Mouse (Mus musculus) CH12.LX (cell line): ENCODE results near the gene Eml1. TPM values are rescaled to one million over a fixed set of nuclear protein-coding genes. Genes with fewer than 3 reads are reported as not detected.

Experiments used
- DNase-seq: peaks from one replicate; pipeline ENCODE4 v3.0.0-alpha.2; 2013; ENCODE audit errors: extremely low read depth
- H3K27ac ChIP-seq: 2 replicates; pipeline ENCODE4 v1.5.1; 2012; ENCODE audit warnings: low read depth, mild to moderate bottlenecking, control low read depth, moderate library complexity; ENCODE audit not compliant: insufficient read depth
- H3K27me3 ChIP-seq: replicated peaks from 2 replicates; pipeline ENCODE3; 2012; ENCODE audit warnings: inconsistent platforms
- H3K36me3 ChIP-seq, 2 experiments: replicated peaks in 1 of 2; 2 replicates each; pipeline versions ENCODE3 to v1.6.1; 2012; ENCODE audit warnings: inconsistent platforms in 1 of 2, low read length in 1 of 2, mild to moderate bottlenecking in 1 of 2, mixed read lengths in 1 of 2, moderate library complexity in 1 of 2; ENCODE audit not compliant: control insufficient read depth in 1 of 2, insufficient read depth in 1 of 2
- H3K4me1 ChIP-seq, 2 experiments: 2 replicates each; pipeline ENCODE4 v1.6.1; 2012; ENCODE audit warnings: inconsistent platforms in 1 of 2, moderate library complexity in 1 of 2; ENCODE audit not compliant: insufficient read depth in 2 of 2, control insufficient read depth in 1 of 2
- H3K4me2 ChIP-seq: 2 replicates; pipeline ENCODE4 v1.6.1; 2012; ENCODE audit warnings: low read depth, mild to moderate bottlenecking, control low read depth; ENCODE audit not compliant: poor library complexity, insufficient read depth, severe bottlenecking
- H3K4me3 ChIP-seq, 3 experiments: fragments of 150-350 bp in 1 of 3; sonication (generic) in 1 of 3; replicated peaks in 1 of 3; 2 replicates each; pipeline versions ENCODE3 to v1.5.1; 2011 to 2012; ENCODE audit warnings: low read depth in 2 of 3, low read length in 2 of 3, mild to moderate bottlenecking in 2 of 3, moderate library complexity in 2 of 3, control low read depth in 1 of 3, improper control_type of control experiment in 1 of 3, inconsistent platforms in 1 of 3, mixed read lengths in 1 of 3; ENCODE audit not compliant: poor library complexity in 1 of 3
- H3K79me2 ChIP-seq: replicated peaks from 2 replicates; pipeline ENCODE4 v1.6.1; 2012; ENCODE audit warnings: mild to moderate bottlenecking, moderate library complexity; ENCODE audit not compliant: control insufficient read depth, poor library complexity, insufficient read depth, severe bottlenecking; ENCODE audit errors: extremely low read depth
- H3K9ac ChIP-seq: 2 replicates; pipeline ENCODE4 v1.6.1; 2012; ENCODE audit warnings: low read depth, mild to moderate bottlenecking, control low read depth, moderate library complexity; ENCODE audit not compliant: insufficient read depth
- H3K9me3 ChIP-seq: replicated peaks from 2 replicates; pipeline ENCODE3; 2012; ENCODE audit warnings: low read length, inconsistent platforms, mixed read lengths
- BHLHE40 ChIP-seq: IDR thresholded peaks from 2 replicates; pipeline ENCODE4 v1.6.1; 2011; ENCODE audit warnings: mild to moderate bottlenecking, low read depth, low read length, improper control_type of control experiment
- CHD2 ChIP-seq: IDR thresholded peaks from 2 replicates; pipeline ENCODE4 v1.6.1; 2011; ENCODE audit warnings: low read length, improper control_type of control experiment
- CTCF ChIP-seq, 2 experiments: IDR thresholded peaks in 1 of 2; conservative IDR thresholded peaks in 1 of 2; 2 replicates each; pipeline ENCODE4 v1.5.1; 2011 to 2012; ENCODE audit warnings: low read depth in 2 of 2, low read length in 2 of 2, improper control_type of control experiment in 1 of 2, inconsistent platforms in 1 of 2, mild to moderate bottlenecking in 1 of 2, moderate library complexity in 1 of 2
- E2F4 ChIP-seq: IDR thresholded peaks from 2 replicates; pipeline ENCODE4 v1.6.1; 2011; ENCODE audit warnings: low read depth, low read length, improper control_type of control experiment; ENCODE audit not compliant: insufficient replicate concordance
- ELF1 ChIP-seq: IDR thresholded peaks from 2 replicates; pipeline ENCODE4 v1.6.1; 2014; ENCODE audit warnings: low read depth, mild to moderate bottlenecking, inconsistent platforms, low read length, improper control_type of control experiment
- JUN ChIP-seq: IDR thresholded peaks from 2 replicates; pipeline ENCODE4 v1.6.1; 2011; ENCODE audit warnings: low read depth, mild to moderate bottlenecking, low read length, improper control_type of control experiment, moderate library complexity; ENCODE audit not compliant: insufficient read depth
- JUND ChIP-seq: conservative IDR thresholded peaks from 2 replicates; pipeline ENCODE4 v1.6.1; 2011; ENCODE audit warnings: low read depth, low read length, improper control_type of control experiment
- KAT2A ChIP-seq: IDR thresholded peaks from 2 replicates; pipeline ENCODE4 v1.6.1; 2012; ENCODE audit warnings: low read length, improper control_type of control experiment, inconsistent platforms; ENCODE audit not compliant: insufficient replicate concordance
- MAX ChIP-seq: IDR thresholded peaks from 2 replicates; pipeline ENCODE4 v1.6.1; 2011; ENCODE audit warnings: low read length, improper control_type of control experiment
- MAZ ChIP-seq: IDR thresholded peaks from 2 replicates; pipeline ENCODE4 v1.6.1; 2012; ENCODE audit warnings: low read depth, mild to moderate bottlenecking, inconsistent platforms, low read length, improper control_type of control experiment, moderate library complexity
- MYC ChIP-seq: IDR thresholded peaks from 2 replicates; pipeline ENCODE4 v1.6.1; 2011; ENCODE audit warnings: low read depth, mild to moderate bottlenecking, improper control_type of control experiment, low read length
- NRF1 ChIP-seq: IDR thresholded peaks from 2 replicates; pipeline ENCODE4 v1.6.1; 2014; ENCODE audit warnings: low read depth, mild to moderate bottlenecking, inconsistent platforms, low read length, improper control_type of control experiment, moderate library complexity
- TCF12 ChIP-seq: IDR thresholded peaks from 2 replicates; pipeline ENCODE4 v1.6.1; 2014; ENCODE audit warnings: low read depth, mild to moderate bottlenecking, inconsistent platforms, low read length, improper control_type of control experiment
- USF2 ChIP-seq: conservative IDR thresholded peaks from 2 replicates; pipeline ENCODE4 v1.6.1; 2011; ENCODE audit warnings: low read depth, low read length, improper control_type of control experiment
- dilution Hi-C: fragments of 300-500 bp; cut with MboI; formaldehyde crosslinking; loops from 2 replicates; pipeline ENCODE4 v1.14.3; 2020; ENCODE audit warnings: low sequenced_read_pairs; ENCODE audit not compliant: extremely low pct_unique_long_range_greater_than_20kb, extremely low pct_ligation_motif_present
- in situ Hi-C: fragments of 300-500 bp; cut with MboI; formaldehyde crosslinking; loops from 3 replicates; pipeline ENCODE4 v1.14.3; 2019; ENCODE audit warnings: low sequenced_read_pairs, low pct_ligation_motif_present, low pct_unique_long_range_greater_than_20kb, mixed read lengths
- polyA plus RNA-seq: library from polyadenylated mRNA; unstranded; fragments of >175 nt; gene quantifications from 2 replicates; pipeline ENCODE4 v1.2.1, GENCODE M21; 2012; ENCODE audit warnings: low read depth; ENCODE audit not compliant: insufficient read length
- total RNA-seq, 2 experiments: library from RNA; depleted of rRNA; stranded (reverse); fragments of 300-350 nt in 1 of 2; fragments of >200 nt in 1 of 2; gene quantifications; 2 replicates each; pipeline ENCODE4 v1.2.3; 2012 to 2014

The Eml1 gene
- total and polyA plus RNA-seq, 3 experiments = not detected

DNA sequence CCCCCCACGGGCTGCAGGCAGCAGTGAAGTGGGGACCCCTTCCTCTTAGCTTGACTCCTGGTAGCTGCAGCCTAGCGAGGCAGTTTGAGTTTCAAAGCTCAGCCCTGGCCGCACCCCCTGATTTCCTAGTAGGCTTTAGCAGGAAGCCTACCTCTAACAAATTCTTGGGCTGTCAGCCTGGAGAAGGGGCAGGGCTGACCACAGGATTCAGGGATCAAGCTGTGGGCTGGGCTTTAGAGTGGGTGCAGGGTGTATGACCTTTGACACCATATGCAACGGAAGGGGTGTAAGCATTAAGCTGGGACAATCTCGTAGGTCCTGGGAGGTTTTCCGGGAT lies 640 bp downstream of the Eml1 start:
- H3K9ac ChIP-seq = no peak overlapping the region
- H3K4me2 ChIP-seq = no peak overlapping the region
- H3K27me3 ChIP-seq = peaks cover 90% of the 10 kb centered on the region
- no peaks in the 10 kb centered on the region for H3K4me1 ChIP-seq
- no peak overlapping the region for H3K27ac ChIP-seq
- no peak for TF ChIP-seq JUND
- no peak for TF ChIP-seq E2F4
- TF ChIP-seq TCF12 = no peak
- no peak for TF ChIP-seq NRF1
- no peak for TF ChIP-seq USF2
- TF ChIP-seq, all 38 proteins: peak for 0
- in situ Hi-C loops (no loop called here), dilution Hi-C loops (no loop called here)
- Histone ChIP-seq H3K4me3 (no peak overlapping the region), H3K36me3 (no peaks in the 10 kb centered on the region), H3K9me3 (peaks cover 6% of the 10 kb centered on the region), H3K79me2 (no peaks in the 10 kb centered on the region)
- no peak for DNase-seq

DNA sequence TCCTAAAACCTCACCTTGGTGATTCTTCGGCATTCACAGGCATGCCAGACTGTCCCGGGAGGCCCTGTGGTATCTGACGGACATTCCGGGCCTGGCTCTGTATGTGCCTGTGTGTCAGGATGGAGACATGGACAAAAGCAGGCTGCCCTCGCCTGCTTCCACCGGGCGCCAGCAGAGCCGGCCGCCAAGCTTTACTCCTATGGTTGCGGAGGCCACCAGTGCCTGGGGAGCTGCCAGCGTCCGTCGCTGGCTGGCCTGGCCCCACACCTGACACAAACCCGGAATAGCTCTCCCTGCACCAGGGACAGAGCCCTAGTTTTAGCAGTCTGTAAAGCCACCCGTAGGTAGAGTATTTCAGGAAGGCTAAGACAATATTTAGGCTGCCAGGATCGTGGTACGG lies 1.5 kb downstream of the Eml1 start:
- in situ Hi-C loops = no loop called here
- no peak overlapping the region for H3K4me2 ChIP-seq
- no peaks in the 10 kb centered on the region for H3K4me1 ChIP-seq
- no peak overlapping the region for H3K27ac ChIP-seq
- H3K27me3 ChIP-seq = peaks cover 93% of the 10 kb centered on the region
- H3K4me3 ChIP-seq = no peak overlapping the region
- no peak overlapping the region for H3K9ac ChIP-seq
- no peak for DNase-seq
- TF ChIP-seq USF2 (no peak), KAT2A (no peak), CHD2 (no peak), ELF1 (no peak), BHLHE40 (no peak), MYC (no peak), CTCF (conservative IDR thresholded peaks at IDR 0.05 in 1 of 2, IDR thresholded peaks at IDR 0.05 in 1 of 2; ENCODE audit: low read depth in 2 of 2, low read length in 2 of 2) (no peak), NRF1 (no peak), MAX (no peak), MAZ (no peak)
- dilution Hi-C loops = no loop called here
- no peaks in the 10 kb centered on the region for H3K79me2 ChIP-seq
- no peaks in the 10 kb centered on the region for H3K36me3 ChIP-seq
- H3K9me3 ChIP-seq = peaks cover 6% of the 10 kb centered on the region

DNA sequence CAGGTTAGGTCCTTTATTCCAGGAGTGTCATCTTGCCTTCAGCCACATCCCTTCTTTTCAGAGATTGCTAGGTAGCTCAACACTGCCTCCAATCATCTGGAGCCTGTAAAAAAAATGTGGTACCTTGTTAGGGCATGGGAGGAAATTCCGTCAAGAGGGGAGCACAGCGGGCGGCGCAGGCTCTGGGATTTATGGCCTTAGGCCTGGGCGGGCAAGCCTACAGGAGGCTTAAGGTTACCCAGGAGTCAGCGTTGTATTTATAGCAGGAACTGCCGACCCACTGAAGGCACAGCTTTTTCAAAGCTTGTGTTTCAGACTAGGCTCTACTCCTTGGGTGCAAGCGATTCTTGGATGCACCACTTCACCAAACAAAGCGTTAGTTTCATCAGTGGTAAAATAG lies 2.9 kb downstream of the Eml1 start:
- Histone ChIP-seq H3K36me3 (no peaks in the 10 kb centered on the region), H3K79me2 (no peaks in the 10 kb centered on the region), H3K9me3 (peaks cover 3% of the 10 kb centered on the region), H3K4me1 (no peaks in the 10 kb centered on the region), H3K4me3 (no peak overlapping the region), H3K9ac (no peak overlapping the region), H3K4me2 (no peak overlapping the region), H3K27me3 (peaks cover 89% of the 10 kb centered on the region), H3K27ac (no peak overlapping the region)
- no peak for DNase-seq
- dilution Hi-C loops = no loop called here
- in situ Hi-C loops = no loop called here
- TF ChIP-seq JUN (no peak), USF2 (no peak)
